Mouse (Mus musculus): ENCODE measurements around the gene Ppp1cb. TPM values are rescaled to one million over a fixed set of nuclear protein-coding genes. Genes with fewer than 3 reads are reported as not detected.

The Ppp1cb gene
- total and polyA plus RNA-seq, 3 experiments: 121 to 2,029 (median 268) TPM

GRCm38 (mm10) chr5:32459251-32459881 lies 723 bp downstream of the Ppp1cb start:
- H3K27me3 ChIP-seq (ENCODE audit: control insufficient read depth in 1 of 2, insufficient read depth in 2 of 2, low read length in 2 of 2): peaks cover 3 to 18% of the 10 kb centered on the region in 2 experiments; a peak in 3 of 4 replicates
- peak; percentile 62 for DNase-seq (ENCODE audit: low read depth, low spot score)
- H3K4me3 ChIP-seq (ENCODE audit: control insufficient read depth in 1 of 2, insufficient read depth in 1 of 2, low read depth in 2 of 2, low read length in 2 of 2): peak overlapping the region; percentile 99
- H3K27ac ChIP-seq (ENCODE audit: control insufficient read depth, low read depth, low read length): peak overlapping the region; percentile 91
- H3K9ac ChIP-seq (ENCODE audit: control insufficient read depth, low read depth, low read length, poor library complexity, severe bottlenecking): peak overlapping the region; percentile 99
- H3K4me1 ChIP-seq (ENCODE audit: control insufficient read depth in 1 of 2, insufficient read depth in 2 of 2, low read length in 2 of 2): peaks cover 11 to 15% of the 10 kb centered on the region in 2 experiments; a peak in 3 of 4 replicates
- H3K9me3 ChIP-seq (replicated peaks; ENCODE audit: insufficient read depth, low read length): no peaks in the 10 kb centered on the region
- 0 out of 2 replicates have a peak, but pooled peaks have one; percentile 73 for TF ChIP-seq UBTF (IDR thresholded peaks at IDR 0.05; ENCODE audit: borderline replicate concordance, insufficient read depth, low read depth, low read length)
- TF ChIP-seq BHLHE40 (IDR thresholded peaks at IDR 0.05; ENCODE audit: borderline replicate concordance, low read depth, low read length): no peak
- H3K36me3 ChIP-seq (ENCODE audit: control insufficient read depth in 1 of 2, insufficient read depth in 2 of 2, low read length in 2 of 2): peaks cover 0 to 34% of the 10 kb centered on the region in 2 experiments; a peak in 3 of 4 replicates
- H3K79me2 ChIP-seq (ENCODE audit: control insufficient read depth, insufficient read depth, low read length, poor library complexity): peaks cover 47% of the 10 kb centered on the region

DNA sequence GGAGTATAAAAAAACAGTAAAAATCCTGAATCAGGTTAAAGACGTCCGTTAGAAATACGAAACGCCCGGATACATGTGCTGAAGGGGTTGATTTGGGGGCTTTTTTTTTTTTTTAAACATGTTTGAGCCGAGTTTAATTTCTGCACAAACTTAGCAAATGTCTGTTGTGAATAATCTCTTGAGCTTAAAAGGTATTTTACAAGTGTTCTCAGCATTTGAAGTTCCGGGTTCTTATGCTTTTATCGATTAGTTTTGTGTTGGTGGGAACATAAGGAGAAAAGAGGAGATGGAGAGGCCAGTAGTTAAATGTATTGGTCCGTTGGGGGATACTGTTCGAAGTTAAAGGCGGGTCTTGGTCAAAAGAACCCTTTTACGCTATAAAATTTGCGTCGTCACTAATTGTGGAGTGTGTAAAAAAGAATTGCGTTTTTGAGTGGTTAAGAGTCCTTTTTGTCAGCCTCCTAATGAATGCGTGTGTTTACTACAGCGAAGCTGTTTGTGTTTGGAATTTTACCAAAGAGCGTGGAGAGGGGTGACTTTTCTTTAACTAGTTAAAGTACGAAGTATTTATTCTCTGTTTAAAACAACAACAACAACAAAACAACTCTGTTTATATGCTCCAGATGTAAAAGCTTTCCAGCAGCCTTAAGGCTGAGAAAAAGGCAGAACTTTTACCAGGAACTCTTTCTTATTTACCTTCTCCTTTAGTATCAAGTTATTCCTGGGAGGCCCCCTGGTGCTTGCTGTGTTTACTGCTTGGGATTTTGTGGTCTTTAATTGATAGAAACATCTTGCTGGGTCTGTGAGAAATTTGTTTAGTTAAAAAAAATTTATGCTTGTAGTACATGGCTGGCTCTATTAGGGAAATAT lies 1.5 kb downstream of the Ppp1cb start:
- H3K27ac ChIP-seq (ENCODE audit: control insufficient read depth, low read depth, low read length): peak overlapping the region; percentile 91
- peaks cover 2 to 10% of the 10 kb centered on the region in 2 experiments; a peak in 3 of 4 replicates for H3K27me3 ChIP-seq (ENCODE audit: control insufficient read depth in 1 of 2, insufficient read depth in 2 of 2, low read length in 2 of 2)
- peaks cover 0 to 37% of the 10 kb centered on the region in 2 experiments; a peak in 3 of 4 replicates for H3K36me3 ChIP-seq (ENCODE audit: control insufficient read depth in 1 of 2, insufficient read depth in 2 of 2, low read length in 2 of 2)
- peaks cover 13 to 15% of the 10 kb centered on the region in 2 experiments; a peak in 3 of 4 replicates for H3K4me1 ChIP-seq (ENCODE audit: control insufficient read depth in 1 of 2, insufficient read depth in 2 of 2, low read length in 2 of 2)
- H3K9me3 ChIP-seq (replicated peaks; ENCODE audit: insufficient read depth, low read length): no peaks in the 10 kb centered on the region
- H3K4me3 ChIP-seq (ENCODE audit: control insufficient read depth in 1 of 2, insufficient read depth in 1 of 2, low read depth in 2 of 2, low read length in 2 of 2): peak overlapping the region; percentile 99
- peak overlapping the region; percentile 99 for H3K9ac ChIP-seq (ENCODE audit: control insufficient read depth, low read depth, low read length, poor library complexity, severe bottlenecking)
- peaks cover 52% of the 10 kb centered on the region for H3K79me2 ChIP-seq (ENCODE audit: control insufficient read depth, insufficient read depth, low read length, poor library complexity)
- TF ChIP-seq TBP (IDR thresholded peaks at IDR 0.05; ENCODE audit: low read depth, low read length): peak; percentile 40; the same call in 1 of the 2 replicates
- TF ChIP-seq POLR2AphosphoS5 (IDR thresholded peaks at IDR 0.05; ENCODE audit: borderline replicate concordance, low read depth, low read length): no peak
- TF ChIP-seq MXI1 (IDR thresholded peaks at IDR 0.05; ENCODE audit: low read depth, low read length): peak; percentile 76
- peak in 1 of 3 experiments; percentile 40; a peak in 4 of 6 replicates for TF ChIP-seq CTCF (IDR thresholded peaks at IDR 0.05 in 2 of 3, conservative IDR thresholded peaks at IDR 0.05 in 1 of 3; ENCODE audit: control insufficient read depth in 1 of 3, insufficient read depth in 1 of 3, low read depth in 2 of 3, low read length in 3 of 3, poor library complexity in 1 of 3, severe bottlenecking in 1 of 3)
- no peak for TF ChIP-seq RCOR1 (IDR thresholded peaks at IDR 0.05; ENCODE audit: low read depth, low read length)
- TF ChIP-seq MAX (IDR thresholded peaks at IDR 0.05; ENCODE audit: low read length): peak; percentile 70; the same call in 1 of the 2 replicates
- TF ChIP-seq MAZ (IDR thresholded peaks at IDR 0.05; ENCODE audit: low read depth, low read length): 0 out of 2 replicates have a peak, but pooled peaks have one; percentile 57
- TF ChIP-seq MYB (IDR thresholded peaks at IDR 0.05; ENCODE audit: low read depth, low read length): peak; percentile 14; the same call in 1 of the 2 replicates
- TF ChIP-seq ELF1 (IDR thresholded peaks at IDR 0.05; ENCODE audit: low read depth, low read length): peak; percentile 54; the same call in 1 of the 2 replicates
- no peak for TF ChIP-seq JUND (IDR thresholded peaks at IDR 0.05; ENCODE audit: low read depth, low read length)
- TF ChIP-seq ZNF384 (IDR thresholded peaks at IDR 0.05; ENCODE audit: low read depth, low read length): peak; percentile 80
- peak; percentile 19; the same call in 1 of the 2 replicates for TF ChIP-seq SMC3 (IDR thresholded peaks at IDR 0.05; ENCODE audit: low read depth, low read length)
- TF ChIP-seq UBTF (IDR thresholded peaks at IDR 0.05; ENCODE audit: borderline replicate concordance, insufficient read depth, low read depth, low read length): no peak
- TF ChIP-seq CHD1 (IDR thresholded peaks at IDR 0.05; ENCODE audit: low read depth, low read length): peak; percentile 92
- TF ChIP-seq POLR2A (IDR thresholded peaks at IDR 0.05; ENCODE audit: control insufficient read depth in 1 of 2, insufficient read depth in 1 of 2, low read depth in 1 of 2, low read length in 2 of 2, poor library complexity in 1 of 2): no peak
- TF ChIP-seq MYC (IDR thresholded peaks at IDR 0.05; ENCODE audit: low read depth, low read length): peak; percentile 78
- no peak for TF ChIP-seq ZKSCAN1 (IDR thresholded peaks at IDR 0.05; ENCODE audit: low read depth, low read length)
- TF ChIP-seq EP300 (IDR thresholded peaks at IDR 0.05; ENCODE audit: low read depth in 1 of 2, low read length in 2 of 2): 0 out of 4 replicates have a peak, but pooled peaks of 1 of the 2 experiments have one; percentile 9
- peak; percentile 28; the same call in 1 of the 2 replicates for TF ChIP-seq ETS1 (IDR thresholded peaks at IDR 0.05; ENCODE audit: low read depth, low read length)
- no peak for TF ChIP-seq CHD2 (IDR thresholded peaks at IDR 0.05; ENCODE audit: low read length)
- TF ChIP-seq GABPA (IDR thresholded peaks at IDR 0.05; ENCODE audit: low read depth, low read length): no peak
- peak; percentile 73 for TF ChIP-seq SIN3A (IDR thresholded peaks at IDR 0.05; ENCODE audit: low read length)
- 0 out of 2 replicates have a peak, but pooled peaks have one; percentile 17 for TF ChIP-seq HCFC1 (IDR thresholded peaks at IDR 0.05; ENCODE audit: low read depth, low read length)
- no peak for TF ChIP-seq POLR2AphosphoS2 (IDR thresholded peaks at IDR 0.05; ENCODE audit: low read length)
- no peak for TF ChIP-seq BHLHE40 (IDR thresholded peaks at IDR 0.05; ENCODE audit: borderline replicate concordance, low read depth, low read length)
- DNase-seq (ENCODE audit: low read depth, low spot score): peak; percentile 73
